Mouse (Mus musculus): ENCODE results near the gene Rft1.

DNA sequence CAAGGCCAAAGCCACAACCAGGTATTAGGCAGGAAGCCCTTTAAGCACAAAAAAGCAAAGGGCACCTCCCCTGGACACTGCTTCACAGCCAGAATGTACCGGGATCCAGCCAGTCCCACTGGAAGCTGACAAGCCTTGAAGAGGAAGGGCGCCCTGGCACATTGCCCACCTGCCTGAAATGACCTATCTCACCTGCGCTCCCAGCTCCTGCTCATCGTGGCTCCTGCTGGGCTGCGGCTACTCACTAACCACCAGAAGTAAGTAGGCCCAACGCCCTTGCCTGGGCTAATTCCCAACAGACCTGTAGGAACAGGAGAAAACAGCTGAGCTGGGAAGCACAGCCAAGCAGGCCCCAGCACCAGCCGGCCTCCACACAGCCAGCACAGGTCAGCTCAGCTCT lies 32.0 kb upstream of the Rft1 start:
- TF ChIP-seq HCFC1 (IDR thresholded peaks at IDR 0.05; ENCODE audit: borderline replicate concordance, insufficient read depth, low read length) (no peak), CHD2 (IDR thresholded peaks at IDR 0.05; ENCODE audit: low read depth, low read length) (no peak), ZC3H11A (IDR thresholded peaks at IDR 0.05; ENCODE audit: borderline replicate concordance, low read depth, low read length) (no peak)

Measured in ES-E14 (cell line).